Mouse (Mus musculus): ENCODE results near the gene Ankle2.

DNA sequence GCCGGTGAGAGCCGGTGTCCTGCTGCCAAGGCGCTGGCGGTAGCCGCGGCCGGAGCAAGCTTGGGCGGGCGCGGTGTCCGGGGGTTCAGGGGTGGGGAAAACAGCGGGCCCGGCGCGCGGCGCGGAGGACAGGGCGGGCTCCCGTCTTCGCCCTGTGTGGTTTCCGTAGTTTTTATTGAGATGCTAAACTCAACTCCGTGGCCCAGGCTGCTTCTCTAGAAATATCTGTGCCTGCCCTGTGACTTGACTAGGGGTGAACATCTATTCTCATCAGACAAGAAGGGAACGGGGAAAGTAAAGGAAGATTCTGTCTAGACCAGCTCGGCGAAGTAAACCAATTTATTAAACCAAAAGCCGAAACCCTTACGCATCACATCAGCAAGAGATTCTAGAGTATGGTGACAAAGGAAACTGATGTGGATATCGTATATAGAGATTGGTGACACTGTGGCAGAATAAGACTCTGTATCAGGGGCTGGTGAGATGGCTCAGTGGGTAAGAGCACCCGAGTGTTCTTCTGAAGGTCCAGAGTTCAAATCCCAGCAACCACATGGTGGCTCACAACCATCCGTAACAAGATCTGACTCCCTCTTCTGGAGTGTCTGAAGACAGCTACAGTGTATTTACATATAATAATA lies 55.8 kb downstream of the Ankle2 start:
- no peak for TF ChIP-seq CTCF (IDR thresholded peaks at IDR 0.05)
- no peak for TF ChIP-seq EP300 (IDR thresholded peaks at IDR 0.05)
